Mouse (Mus musculus) kidney, adult 2 months (tissue): ENCODE results near the gene Gjc1.

ENCODE experiments used
- CTCF ChIP-seq: fragments of 200-500 bp; conservative IDR thresholded peaks from 2 replicates; pipeline ENCODE4 v1.5.1; 2011; ENCODE audit warnings: low read depth, mild to moderate bottlenecking, control low read depth, low read length, moderate library complexity, mixed read lengths; ENCODE audit not compliant: insufficient read depth, insufficient read length
- POLR2A ChIP-seq: fragments of 200-500 bp; IDR thresholded peaks from one replicate; pipeline ENCODE4 v1.6.1; 2011; ENCODE audit warnings: low read depth, low read length, control low read depth

DNA sequence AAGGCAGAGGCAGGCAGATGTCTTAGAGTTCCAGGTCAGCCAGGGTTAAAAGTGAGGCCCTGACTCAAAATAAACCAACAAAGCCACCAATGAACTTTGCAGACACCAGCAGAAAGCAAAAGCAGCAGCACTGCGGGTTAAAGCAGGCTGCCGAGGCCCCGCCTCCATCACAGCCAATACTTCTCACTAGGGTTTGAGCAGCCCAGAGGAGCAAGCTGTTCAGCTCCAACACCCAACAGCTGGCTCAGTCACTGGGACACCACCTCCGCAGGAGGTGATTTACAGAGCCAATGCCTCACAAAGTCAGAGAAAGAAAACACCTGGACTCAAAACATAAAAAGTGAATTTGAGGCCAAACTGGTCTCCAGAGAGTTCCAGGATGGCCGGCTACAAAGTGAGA lies 16.0 kb downstream of the Gjc1 start:
- TF ChIP-seq CTCF (no peak), POLR2A (no peak)
